Mouse (Mus musculus) midbrain, embryonic 11.5 days (tissue): ENCODE results near the gene Gm2056. TPM values are rescaled to one million over a fixed set of nuclear protein-coding genes. Genes with fewer than 3 reads are reported as not detected.
"Not testable (repeated sequence)": the region's sequence is repeated elsewhere in the genome, so short reads cannot be mapped to it uniquely, and the experiment has no call there.

Experiments
- ATAC-seq: fragments of 200-750 bp; cut with Nextera tagmentation; 2 replicates; pipeline ENCODE4 v1.8.0; 2017; ENCODE audit warnings: moderate TSS enrichment, moderate library complexity; ENCODE audit not compliant: low FRiP score
- DNase-seq: peaks from one replicate; pipeline ENCODE4 v3.0.0; 2015; ENCODE audit warnings: low spot score; ENCODE audit errors: missing footprints
- H3K27ac ChIP-seq: fragments of 300-500 bp; sonication (generic); 2 replicates; pipeline ENCODE4 v1.5.1; 2014; ENCODE audit warnings: low read depth, low read length
- H3K27me3 ChIP-seq: fragments of 300-500 bp; sonication (generic); 2 replicates; pipeline ENCODE4 v1.6.1; 2014; ENCODE audit warnings: mild to moderate bottlenecking, low read length, moderate library complexity, mixed read lengths; ENCODE audit not compliant: control insufficient read depth, insufficient read depth
- H3K36me3 ChIP-seq: fragments of 300-500 bp; sonication (generic); 2 replicates; pipeline ENCODE4 v1.6.1; 2014; ENCODE audit warnings: mild to moderate bottlenecking, low read length, moderate library complexity, mixed read lengths; ENCODE audit not compliant: control insufficient read depth, insufficient read depth
- H3K4me1 ChIP-seq: fragments of 300-500 bp; sonication (generic); 2 replicates; pipeline ENCODE4 v1.6.1; 2014; ENCODE audit warnings: low read length; ENCODE audit not compliant: control insufficient read depth, insufficient read depth
- H3K4me2 ChIP-seq: fragments of 300-500 bp; sonication (generic); 2 replicates; pipeline ENCODE4 v1.6.1; 2014; ENCODE audit warnings: mild to moderate bottlenecking, moderate library complexity
- H3K4me3 ChIP-seq: fragments of 300-500 bp; sonication (generic); 2 replicates; pipeline ENCODE4 v1.5.1; 2014; ENCODE audit warnings: low read depth, low read length
- H3K9ac ChIP-seq: fragments of 300-500 bp; sonication (generic); 2 replicates; pipeline ENCODE4 v1.6.1; 2014; ENCODE audit warnings: low read length
- H3K9me3 ChIP-seq: fragments of 300-500 bp; sonication (generic); 2 replicates; pipeline ENCODE4 v1.6.1; 2016; ENCODE audit warnings: low read length; ENCODE audit not compliant: control insufficient read depth
- WGBS: fragments of 180-500 bp; shearing (Covaris S2); extraction: QIAGEN DNeasy Blood & Tissue Kit; methylation state at CpG from one replicate; pipeline ENCODE4 v1.1.7; 2014; 5-methylcytosine and 5-hydroxymethylcytosine counted together
- polyA plus RNA-seq: library from polyadenylated mRNA; unstranded; fragments of >200 nt; fragmentation: Nextera tagmentation; extraction: Ambion mirVana; gene quantifications from 2 replicates; pipeline ENCODE4 v1.2.1, GENCODE M21; 2014

The Gm2056 gene
- polyA plus RNA-seq: not detected in 2 replicates

DNA sequence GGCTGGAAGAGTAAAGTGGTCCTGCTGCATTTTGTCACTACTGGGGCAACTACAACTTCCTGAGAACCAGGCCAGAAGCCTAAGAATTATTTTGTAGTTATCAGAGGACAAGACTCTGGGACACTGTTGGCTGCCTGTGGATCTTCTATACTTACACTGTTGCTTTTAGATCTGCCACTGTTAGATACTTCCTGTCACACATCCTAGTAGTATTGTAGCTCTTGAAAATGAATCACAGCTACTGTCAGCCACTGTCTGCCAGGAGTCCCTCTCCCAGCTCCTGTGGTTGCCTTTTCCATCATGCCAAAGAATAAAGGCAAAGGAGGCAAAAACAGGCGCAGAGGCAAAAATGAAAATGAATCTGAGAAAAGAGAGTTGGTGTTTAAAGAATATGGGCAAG, at the start of gene Gm2056:
Gene Gm2056 (plus strand): TSS at position 301 of the 400 bp plus-strand sequence.
- not testable (repeated sequence) for ATAC-seq

DNA sequence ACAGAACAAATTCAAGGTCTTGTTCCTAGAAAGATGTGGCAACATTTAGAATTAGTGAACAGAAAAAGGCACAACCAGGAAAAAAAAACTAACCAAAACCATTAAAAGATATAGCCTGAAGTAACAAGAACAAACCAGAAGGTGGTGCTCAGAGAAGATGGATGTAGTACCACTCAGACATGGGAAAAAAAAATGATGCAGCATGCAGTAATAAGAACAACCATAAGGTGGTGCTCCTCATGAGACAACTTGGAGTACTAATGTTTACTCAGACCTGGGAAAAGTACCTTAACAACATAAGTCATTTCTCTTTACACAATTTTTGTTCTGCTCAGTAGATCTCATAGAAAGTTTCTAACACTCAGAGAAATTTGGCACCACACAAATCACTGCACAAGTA, 42.8 kb upstream of the Gm2056 start:
- not testable (repeated sequence) for H3K4me2 ChIP-seq, H3K9me3 ChIP-seq, H3K4me3 ChIP-seq, ATAC-seq, H3K27ac ChIP-seq, DNase-seq, H3K27me3 ChIP-seq, H3K9ac ChIP-seq, H3K36me3 ChIP-seq, H3K4me1 ChIP-seq

More for the DNA sequence above, at the start of gene Gm2056:
- H3K9ac ChIP-seq, H3K4me2 ChIP-seq, H3K4me3 ChIP-seq, H3K4me1 ChIP-seq, H3K27me3 ChIP-seq, H3K27ac ChIP-seq, H3K9me3 ChIP-seq, DNase-seq, H3K36me3 ChIP-seq: not testable (repeated sequence)
- 82% methylated on average over 1 of the region's 1 CpGs for WGBS

- not testable (repeated sequence) for H3K4me1 ChIP-seq, H3K36me3 ChIP-seq, H3K9ac ChIP-seq, ATAC-seq, H3K9me3 ChIP-seq, DNase-seq, H3K4me3 ChIP-seq, H3K27ac ChIP-seq, H3K27me3 ChIP-seq, H3K4me2 ChIP-seq
- WGBS: 73% methylated on average over 2 of the region's 3 CpGs
These were observed 22.7 kb upstream of the Gm2056 start for GRCm38 (mm10) chr12:88004118-88004517.

- not testable (repeated sequence) for DNase-seq, H3K9ac ChIP-seq, H3K4me3 ChIP-seq, H3K27ac ChIP-seq, H3K27me3 ChIP-seq, H3K9me3 ChIP-seq, H3K36me3 ChIP-seq, ATAC-seq, H3K4me2 ChIP-seq, H3K4me1 ChIP-seq
- WGBS: no CpG with 5 or more reads among the region's 1 CpGs
These were observed 15.3 kb upstream of the Gm2056 start, which contains the start of gene Gm2075 for GRCm38 (mm10) chr12:88011548-88011947. Gm2075 (plus strand) TSS chr12:88011848.

GRCm38 (mm10) chr12:88018671-88019070, 8.1 kb upstream of the Gm2056 start, which contains the start of gene Gm6803:
Gm6803 (minus strand) TSS chr12:88018771.
- not testable (repeated sequence) for H3K9me3 ChIP-seq, H3K4me3 ChIP-seq, H3K4me1 ChIP-seq, H3K9ac ChIP-seq, H3K4me2 ChIP-seq, H3K27me3 ChIP-seq, DNase-seq, H3K27ac ChIP-seq, H3K36me3 ChIP-seq, ATAC-seq
- 88% methylated on average over 2 of the region's 2 CpGs for WGBS

DNA sequence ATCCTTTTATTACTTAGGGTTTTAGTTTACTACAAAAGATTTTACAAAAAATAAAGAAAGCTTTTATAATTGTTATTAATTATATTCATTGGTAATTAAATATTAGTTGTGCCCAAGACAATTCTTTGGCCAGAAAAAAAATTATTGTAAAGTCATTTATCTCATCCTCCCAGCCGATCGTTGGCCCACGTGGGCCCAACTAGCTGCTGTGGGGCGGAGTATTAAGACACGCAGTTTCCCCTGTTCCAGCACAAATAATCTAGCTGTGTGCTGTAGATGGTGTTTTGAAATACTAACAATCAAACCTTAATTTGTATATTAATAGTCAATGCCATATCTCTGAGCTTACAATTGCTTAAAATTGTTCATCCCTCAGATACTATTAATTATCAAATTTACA, 5.4 kb downstream of the Gm2056 start:
- H3K4me1 ChIP-seq, DNase-seq, H3K27me3 ChIP-seq, H3K4me2 ChIP-seq, ATAC-seq, H3K4me3 ChIP-seq, H3K9ac ChIP-seq, H3K9me3 ChIP-seq, H3K36me3 ChIP-seq, H3K27ac ChIP-seq: not testable (repeated sequence)
- 93% methylated on average over 5 of the region's 5 CpGs for WGBS

- not testable (repeated sequence) for H3K4me1 ChIP-seq
These were observed 12.3 kb downstream of the Gm2056 start for GRCm38 (mm10) chr12:88039062-88039461.

GRCm38 (mm10) chr12:88039703-88040102, 12.9 kb downstream of the Gm2056 start:
- H3K4me1 ChIP-seq, ATAC-seq, H3K9me3 ChIP-seq, DNase-seq, H3K27me3 ChIP-seq, H3K9ac ChIP-seq, H3K4me2 ChIP-seq, H3K27ac ChIP-seq, H3K4me3 ChIP-seq, H3K36me3 ChIP-seq: not testable (repeated sequence)
- 96% methylated on average over 1 of the region's 1 CpGs for WGBS

More at GRCm38 (mm10) chr12:88039062-88039461, 12.3 kb downstream of the Gm2056 start:
- not testable (repeated sequence) for H3K4me3 ChIP-seq, H3K9me3 ChIP-seq, H3K9ac ChIP-seq, H3K27ac ChIP-seq, H3K27me3 ChIP-seq, ATAC-seq, H3K36me3 ChIP-seq, DNase-seq, H3K4me2 ChIP-seq

DNA sequence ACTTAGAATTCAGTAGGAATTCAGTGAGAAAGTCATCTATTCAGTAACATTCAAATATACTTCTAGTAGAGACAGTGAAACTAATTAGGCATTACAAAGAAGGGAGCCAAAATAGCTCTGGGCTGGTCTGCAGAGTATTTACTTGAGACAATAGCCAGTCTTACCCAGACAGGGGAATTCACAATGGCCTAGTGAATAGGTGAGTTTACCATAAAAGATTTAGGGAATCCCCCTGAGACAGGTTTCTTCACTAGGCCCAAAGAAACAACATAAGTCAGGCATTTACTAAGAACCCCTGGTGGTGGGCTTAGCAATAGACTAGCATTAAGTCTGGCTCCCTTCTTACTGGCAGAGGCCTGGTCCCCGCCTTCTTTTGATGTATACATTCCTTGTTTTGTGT, 18.4 kb downstream of the Gm2056 start:
- ATAC-seq, H3K4me1 ChIP-seq, DNase-seq, H3K9me3 ChIP-seq, H3K27me3 ChIP-seq, H3K27ac ChIP-seq, H3K9ac ChIP-seq, H3K4me2 ChIP-seq, H3K4me3 ChIP-seq, H3K36me3 ChIP-seq: not testable (repeated sequence)
- WGBS: 52% methylated on average over 1 of the region's 1 CpGs
